Mouse (Mus musculus) neural tube, embryonic 11.5 days (tissue): Measurements from ENCODE around the gene Ak5. TPM values are rescaled to one million over a fixed set of nuclear protein-coding genes. Genes with fewer than 3 reads are reported as not detected.

Source experiments
- ATAC-seq: fragments of 200-750 bp; cut with Nextera tagmentation; 2 replicates; pipeline ENCODE4 v1.8.0; 2017; ENCODE audit warnings: moderate number of reproducible peaks, mild to moderate bottlenecking, moderate TSS enrichment, moderate library complexity; ENCODE audit not compliant: insufficient read depth, low FRiP score, low TSS enrichment
- DNase-seq: peaks from one replicate; pipeline ENCODE4 v3.0.0-alpha.2; 2015; ENCODE audit warnings: low spot score
- H3K27ac ChIP-seq: fragments of 300-500 bp; sonication (generic); 2 replicates; pipeline ENCODE4 v1.5.1; 2014; ENCODE audit warnings: low read depth, mild to moderate bottlenecking, low read length
- H3K27me3 ChIP-seq: fragments of 300-500 bp; sonication (generic); 2 replicates; pipeline ENCODE4 v1.6.1; 2014; ENCODE audit warnings: mild to moderate bottlenecking, low read length, mixed read lengths; ENCODE audit not compliant: control insufficient read depth, insufficient read depth
- H3K36me3 ChIP-seq: fragments of 300-500 bp; sonication (generic); 2 replicates; pipeline ENCODE4 v1.6.1; 2014; ENCODE audit warnings: mild to moderate bottlenecking, low read length, moderate library complexity, mixed read lengths; ENCODE audit not compliant: control insufficient read depth, insufficient read depth
- H3K4me1 ChIP-seq: fragments of 300-500 bp; sonication (generic); 2 replicates; pipeline ENCODE4 v1.6.1; 2014; ENCODE audit warnings: low read length, mixed read lengths; ENCODE audit not compliant: control insufficient read depth, insufficient read depth
- H3K4me2 ChIP-seq: fragments of 300-500 bp; sonication (generic); 2 replicates; pipeline ENCODE4 v1.6.1; 2014; ENCODE audit warnings: low read depth, mild to moderate bottlenecking, moderate library complexity
- H3K4me3 ChIP-seq: fragments of 300-500 bp; sonication (generic); 2 replicates; pipeline ENCODE4 v1.5.1; 2014; ENCODE audit warnings: low read depth, low read length
- H3K9ac ChIP-seq: fragments of 300-500 bp; sonication (generic); 2 replicates; pipeline ENCODE4 v1.6.1; 2014; ENCODE audit warnings: mild to moderate bottlenecking, low read length
- H3K9me3 ChIP-seq: fragments of 300-500 bp; sonication (generic); 2 replicates; pipeline ENCODE4 v1.6.1; 2016; ENCODE audit warnings: low read length; ENCODE audit not compliant: control insufficient read depth
- WGBS: fragments of 180-500 bp; shearing (Covaris S2); extraction: QIAGEN DNeasy Blood & Tissue Kit; methylation state at CpG from one replicate; pipeline ENCODE4 v1.1.7; 2014; 5-methylcytosine and 5-hydroxymethylcytosine counted together
- polyA plus RNA-seq: library from polyadenylated mRNA; unstranded; fragments of >200 nt; fragmentation: Nextera tagmentation; extraction: Ambion mirVana; gene quantifications from 2 replicates; pipeline ENCODE4 v1.2.1, GENCODE M21; 2014

The Ak5 gene
- polyA plus RNA-seq, 1 experiment from 2014 or later = 1.4 TPM

GRCm38 (mm10) chr3:152523315-152523638 lies 144.9 kb downstream of the Ak5 start:
- H3K9ac ChIP-seq = no peak overlapping the region
- H3K36me3 ChIP-seq = no peaks in the 10 kb centered on the region
- WGBS = 58% methylated on average over 4 of the region's 4 CpGs
- H3K4me2 ChIP-seq = no peak overlapping the region
- H3K4me1 ChIP-seq = no peaks in the 10 kb centered on the region
- no peak for DNase-seq
- no peaks in the 10 kb centered on the region for H3K27me3 ChIP-seq
- ATAC-seq = no peak
- H3K4me3 ChIP-seq = no peak overlapping the region
- no peak overlapping the region for H3K27ac ChIP-seq
- no peaks in the 10 kb centered on the region for H3K9me3 ChIP-seq

- no peak overlapping the region for H3K9ac ChIP-seq
- no peaks in the 10 kb centered on the region for H3K27me3 ChIP-seq
- WGBS = 67% methylated on average over 6 of the region's 6 CpGs
- no peaks in the 10 kb centered on the region for H3K4me1 ChIP-seq
- ATAC-seq (no peak), DNase-seq (no peak)
- H3K4me3 ChIP-seq = no peak overlapping the region
- H3K9me3 ChIP-seq = no peaks in the 10 kb centered on the region
- H3K36me3 ChIP-seq = no peaks in the 10 kb centered on the region
- no peak overlapping the region for H3K27ac ChIP-seq
- H3K4me2 ChIP-seq = no peak overlapping the region
Measured at GRCm38 (mm10) chr3:152522634-152523314, 145.4 kb downstream of the Ak5 start.

GRCm38 (mm10) chr3:152521054-152521453 lies 147.1 kb downstream of the Ak5 start:
- H3K4me3 ChIP-seq = no peak overlapping the region
- ATAC-seq (no peak), DNase-seq (no peak)
- WGBS = 87% methylated on average over 7 of the region's 7 CpGs
- no peaks in the 10 kb centered on the region for H3K36me3 ChIP-seq
- no peaks in the 10 kb centered on the region for H3K27me3 ChIP-seq
- H3K27ac ChIP-seq = no peak overlapping the region
- no peak overlapping the region for H3K4me2 ChIP-seq
- H3K4me1 ChIP-seq = no peaks in the 10 kb centered on the region
- no peak overlapping the region for H3K9ac ChIP-seq
- H3K9me3 ChIP-seq = no peaks in the 10 kb centered on the region

GRCm38 (mm10) chr3:152520074-152520473 lies 148.1 kb downstream of the Ak5 start:
- H3K9me3 ChIP-seq = no peaks in the 10 kb centered on the region
- no peak overlapping the region for H3K4me3 ChIP-seq
- no peaks in the 10 kb centered on the region for H3K36me3 ChIP-seq
- no peak overlapping the region for H3K9ac ChIP-seq
- WGBS = 87% methylated on average over 3 of the region's 3 CpGs
- no peaks in the 10 kb centered on the region for H3K27me3 ChIP-seq
- no peak overlapping the region for H3K4me2 ChIP-seq
- no peak overlapping the region for H3K27ac ChIP-seq
- H3K4me1 ChIP-seq = no peaks in the 10 kb centered on the region
- ATAC-seq (no peak), DNase-seq (no peak)

GRCm38 (mm10) chr3:152519556-152519955 lies 148.6 kb downstream of the Ak5 start:
- ATAC-seq = no peak
- no peak for DNase-seq
- no peaks in the 10 kb centered on the region for H3K36me3 ChIP-seq
- no peaks in the 10 kb centered on the region for H3K4me1 ChIP-seq
- H3K9me3 ChIP-seq = no peaks in the 10 kb centered on the region
- H3K27me3 ChIP-seq = no peaks in the 10 kb centered on the region
- WGBS = 90% methylated on average over 10 of the region's 10 CpGs
- H3K27ac ChIP-seq = no peak overlapping the region
- H3K4me3 ChIP-seq = no peak overlapping the region
- no peak overlapping the region for H3K9ac ChIP-seq
- no peak overlapping the region for H3K4me2 ChIP-seq

GRCm38 (mm10) chr3:152516569-152516968 lies 151.6 kb downstream of the Ak5 start:
- Histone ChIP-seq H3K36me3 (no peaks in the 10 kb centered on the region), H3K27me3 (no peaks in the 10 kb centered on the region), H3K9ac (no peak overlapping the region), H3K27ac (no peak overlapping the region), H3K4me1 (no peaks in the 10 kb centered on the region), H3K4me3 (no peak overlapping the region), H3K9me3 (no peaks in the 10 kb centered on the region), H3K4me2 (no peak overlapping the region)
- DNase-seq = no peak
- 88% methylated on average over 3 of the region's 3 CpGs for WGBS
- ATAC-seq = no peak

- Histone ChIP-seq H3K9ac (no peak overlapping the region), H3K36me3 (no peaks in the 10 kb centered on the region), H3K27ac (no peak overlapping the region), H3K4me1 (no peaks in the 10 kb centered on the region), H3K27me3 (no peaks in the 10 kb centered on the region), H3K9me3 (no peaks in the 10 kb centered on the region), H3K4me3 (no peak overlapping the region), H3K4me2 (no peak overlapping the region)
- WGBS = 26% methylated on average over 6 of the region's 6 CpGs
- DNase-seq (peak; percentile 35), ATAC-seq (peak; percentile 76)
Measured at GRCm38 (mm10) chr3:152515959-152516358, 152.2 kb downstream of the Ak5 start.

GRCm38 (mm10) chr3:152512517-152512916 lies 155.6 kb downstream of the Ak5 start:
- no peaks in the 10 kb centered on the region; the same call in 1 of the 2 replicates for H3K4me1 ChIP-seq
- H3K9me3 ChIP-seq = no peaks in the 10 kb centered on the region
- H3K4me3 ChIP-seq = no peak overlapping the region
- no peak overlapping the region for H3K27ac ChIP-seq
- no peak overlapping the region for H3K9ac ChIP-seq
- H3K27me3 ChIP-seq = no peaks in the 10 kb centered on the region
- H3K36me3 ChIP-seq = no peaks in the 10 kb centered on the region
- no peak overlapping the region for H3K4me2 ChIP-seq
- 83% methylated on average over 2 of the region's 2 CpGs for WGBS
- ATAC-seq (no peak), DNase-seq (no peak)

GRCm38 (mm10) chr3:152509268-152509667 lies 158.9 kb downstream of the Ak5 start:
- 91% methylated on average over 7 of the region's 7 CpGs for WGBS
- Histone ChIP-seq H3K27me3 (no peaks in the 10 kb centered on the region), H3K4me2 (no peak overlapping the region), H3K36me3 (no peaks in the 10 kb centered on the region), H3K27ac (no peak overlapping the region), H3K9me3 (no peaks in the 10 kb centered on the region), H3K9ac (no peak overlapping the region), H3K4me3 (no peak overlapping the region), H3K4me1 (no peaks in the 10 kb centered on the region; the same call in 1 of the 2 replicates)
- DNase-seq (no peak), ATAC-seq (no peak)
